8 mouse cellular contexts compared by ENCODE assay signal in genomic region chr19:46304908-46305333, GRCm38 (mm10). TPM values are rescaled to one million over a fixed set of nuclear protein-coding genes. Genes with fewer than 3 reads are reported as not detected.
DNase-seq lines count a peak whose midpoint lies in the region; ATAC-seq and TF ChIP-seq lines count a peak whose summit lies in the region.

No protein-coding gene starts in this region.

- DNase-seq in heart, postnatal 14 days = no peak
- DNase-seq in MEL-GATA-1-ER (ENCODE audit: extremely low read depth, low read depth) = peak; percentile 44
- no peak for DNase-seq in limb, embryonic 14.5 days (ENCODE audit: low spot score)
- no peak for DNase-seq in layer of hippocampus, postnatal 25 days (ENCODE audit: extremely low spot score in 1 of 2, low spot score in 1 of 2)
- DNase-seq in urinary bladder, postnatal 10 days (ENCODE audit: low spot score) = no peak

- no peak; the same call in 1 of the 2 replicates for TF ChIP-seq POLR2A in embryonic fibroblast, embryonic 13.5 days (IDR thresholded peaks at IDR 0.05; ENCODE audit: low read depth, low read length)
- no peak for TF ChIP-seq POLR2A in limb, embryonic 14.5 days (IDR thresholded peaks at IDR 0.05; ENCODE audit: borderline replicate concordance, extremely low read depth, insufficient read depth, insufficient read length)

- H3K27me3 ChIP-seq in heart, embryonic 15.5 days = peaks cover 17% of the 10 kb centered on the region
- H3K27me3 ChIP-seq in limb, embryonic 14.5 days (ENCODE audit: control insufficient read depth, insufficient read depth, low read length) = peaks cover 7% of the 10 kb centered on the region; the same call in 1 of the 2 replicates
- H3K27me3 ChIP-seq in neural tube, embryonic 15.5 days (replicated peaks) = peaks cover 42% of the 10 kb centered on the region

- H3K9ac ChIP-seq in heart, embryonic 15.5 days = peak overlapping the region; percentile 75
- peak overlapping the region; percentile 64 for H3K9ac ChIP-seq in limb, embryonic 14.5 days (ENCODE audit: low read depth, low read length, severe bottlenecking)
- H3K9ac ChIP-seq in neural tube, embryonic 15.5 days (replicated peaks) = peak overlapping the region; percentile 44

- under 1% methylated on average over 34 of the region's 34 CpGs for WGBS in heart, embryonic 15.5 days
- WGBS in limb, embryonic 14.5 days = under 1% methylated on average over 34 of the region's 34 CpGs
- WGBS in neural tube, embryonic 15.5 days = under 1% methylated on average over 34 of the region's 34 CpGs

- no peaks in the 10 kb centered on the region for H3K9me3 ChIP-seq in heart, embryonic 15.5 days (replicated peaks)
- H3K9me3 ChIP-seq in limb, embryonic 14.5 days (ENCODE audit: control insufficient read depth, low read length) = no peaks in the 10 kb centered on the region
- H3K9me3 ChIP-seq in neural tube, embryonic 15.5 days (replicated peaks) = no peaks in the 10 kb centered on the region

- ATAC-seq in heart, embryonic 15.5 days (replicated peaks; ENCODE audit: insufficient number of reproducible peaks, insufficient read depth, low FRiP score, low read depth) = peak; percentile 27; the same call in 1 of the 2 replicates
- ATAC-seq in limb, embryonic 14.5 days (ENCODE audit: low FRiP score, low read depth) = peak; percentile 13; the same call in 1 of the 2 replicates
- ATAC-seq in neural tube, embryonic 15.5 days (ENCODE audit: low FRiP score) = no peak

- peaks cover 28% of the 10 kb centered on the region for H3K4me1 ChIP-seq in heart, embryonic 15.5 days (replicated peaks)
- H3K4me1 ChIP-seq in embryonic fibroblast, embryonic 13.5 days (ENCODE audit: control insufficient read depth, insufficient read depth, low read length) = peaks cover 6% of the 10 kb centered on the region
- peaks cover 17% of the 10 kb centered on the region for H3K4me1 ChIP-seq in limb, embryonic 14.5 days (ENCODE audit: control insufficient read depth, insufficient read depth, low read length)
- peaks cover 39% of the 10 kb centered on the region for H3K4me1 ChIP-seq in neural tube, embryonic 15.5 days

- TF ChIP-seq CTCF in embryonic fibroblast, embryonic 13.5 days (IDR thresholded peaks at IDR 0.05; ENCODE audit: borderline replicate concordance, insufficient read depth, low read length) = no peak

- peak overlapping the region; percentile 86 for H3K4me3 ChIP-seq in heart, embryonic 15.5 days
- H3K4me3 ChIP-seq in embryonic fibroblast, embryonic 13.5 days (ENCODE audit: insufficient read depth, low read length) = peak overlapping the region; percentile 74
- H3K4me3 ChIP-seq in limb, embryonic 14.5 days (replicated peaks; ENCODE audit: low read length) = peak overlapping the region; percentile 74
- peak overlapping the region; percentile 47 for H3K4me3 ChIP-seq in neural tube, embryonic 15.5 days (replicated peaks)

- H3K27ac ChIP-seq in heart, embryonic 15.5 days = peak overlapping the region; percentile 93
- H3K27ac ChIP-seq in embryonic fibroblast, embryonic 13.5 days (ENCODE audit: insufficient read depth, low read length) = peak overlapping the region; percentile 29
- 0 out of 2 replicates have a peak overlapping the region, but pooled peaks have one; percentile 67 for H3K27ac ChIP-seq in limb, embryonic 14.5 days (replicated peaks; ENCODE audit: low read depth, low read length)
- H3K27ac ChIP-seq in neural tube, embryonic 15.5 days (replicated peaks) = peak overlapping the region; percentile 62

- H3K36me3 ChIP-seq in heart, embryonic 15.5 days = peaks cover 17% of the 10 kb centered on the region; the same call in 1 of the 2 replicates
- H3K36me3 ChIP-seq in limb, embryonic 14.5 days (ENCODE audit: control insufficient read depth, insufficient read depth, low read length) = peaks cover 10% of the 10 kb centered on the region
- no peaks in the 10 kb centered on the region for H3K36me3 ChIP-seq in neural tube, embryonic 15.5 days

- peak overlapping the region; percentile 99 for H3K4me2 ChIP-seq in heart, embryonic 15.5 days
- peak overlapping the region; percentile 98 for H3K4me2 ChIP-seq in limb, embryonic 14.5 days (replicated peaks; ENCODE audit: low read depth, low read length, severe bottlenecking)
- peak overlapping the region; percentile 93 for H3K4me2 ChIP-seq in neural tube, embryonic 15.5 days

- intact Hi-C loops in heart, postnatal 14 days (cut with DNase I) = loop anchor here (2.0 to 10.0 kb wide), 3 partner anchors 64 to 170 kb away; no protein-coding TSS in a partner anchor

RNA-seq across cellular contexts. Expression of gene Nfkb2, which starts 0.8 kb away (rescaled TPM):
- polyA plus RNA-seq in heart, embryonic 15.5 days (2015; fragmentation: Nextera tagmentation; extraction: Ambion mirVana) = 7.7 and 13.5 TPM in 2 replicates
- total RNA-seq in heart, postnatal 14 days (2021) = 10 to 100 TPM; 15.5 to 16.6 TPM
- polyA plus RNA-seq in embryonic fibroblast, embryonic 13.5 days (2011; ENCODE audit: insufficient read length, low read depth, missing spikeins) = 42.3 and 44.8 TPM in 2 replicates
- polyA plus RNA-seq in limb, embryonic 14.5 days (2012; rRNA removed) = 22.2 and 28.4 TPM in 2 replicates
- 9.7 and 13.2 TPM in 2 replicates for polyA plus RNA-seq in limb, embryonic 14.5 days (2014; fragmentation: Nextera tagmentation; extraction: Ambion mirVana)
- polyA plus RNA-seq in neural tube, embryonic 15.5 days (2015; fragmentation: Nextera tagmentation; extraction: Ambion mirVana) = 2.4 and 10.0 TPM in 2 replicates
- total RNA-seq in layer of hippocampus, postnatal 25 days (2021) = 1 to 10 TPM; 1.8 to 2.8 TPM

RNA-seq across cellular contexts. Expression of gene Psd, which starts 22.0 kb away (rescaled TPM):
- polyA plus RNA-seq in heart, embryonic 15.5 days (2015; fragmentation: Nextera tagmentation; extraction: Ambion mirVana) = 4.5 and 6.8 TPM in 2 replicates
- 1 to 10 TPM; 1.7 to 1.9 TPM for total RNA-seq in heart, postnatal 14 days (2021)
- 1.5 and 2.7 TPM in 2 replicates for polyA plus RNA-seq in embryonic fibroblast, embryonic 13.5 days (2011; ENCODE audit: insufficient read length, low read depth, missing spikeins)
- 7.8 and 8.9 TPM in 2 replicates for polyA plus RNA-seq in limb, embryonic 14.5 days (2012; rRNA removed)
- 5.3 and 5.5 TPM in 2 replicates for polyA plus RNA-seq in limb, embryonic 14.5 days (2014; fragmentation: Nextera tagmentation; extraction: Ambion mirVana)
- polyA plus RNA-seq in neural tube, embryonic 15.5 days (2015; fragmentation: Nextera tagmentation; extraction: Ambion mirVana) = 88.4 and 118 TPM in 2 replicates
- total RNA-seq in layer of hippocampus, postnatal 25 days (2021) = 100 to 1,000 TPM; 765 to 790 TPM

RNA-seq across cellular contexts. Expression of gene Fbxl15, which starts 23.1 kb away (rescaled TPM):
- 10.5 and 11.4 TPM in 2 replicates for polyA plus RNA-seq in heart, embryonic 15.5 days (2015; fragmentation: Nextera tagmentation; extraction: Ambion mirVana)
- total RNA-seq in heart, postnatal 14 days (2021) = 1 to 10 TPM; 5.5 to 6.9 TPM
- polyA plus RNA-seq in embryonic fibroblast, embryonic 13.5 days (2011; ENCODE audit: insufficient read length, low read depth, missing spikeins) = 3.2 and 3.9 TPM in 2 replicates
- polyA plus RNA-seq in limb, embryonic 14.5 days (2012; rRNA removed) = 10.8 and 15.6 TPM in 2 replicates
- 13.5 and 15.5 TPM in 2 replicates for polyA plus RNA-seq in limb, embryonic 14.5 days (2014; fragmentation: Nextera tagmentation; extraction: Ambion mirVana)
- 44.0 and 52.3 TPM in 2 replicates for polyA plus RNA-seq in neural tube, embryonic 15.5 days (2015; fragmentation: Nextera tagmentation; extraction: Ambion mirVana)
- 10 to 100 TPM; 29.0 to 32.8 TPM for total RNA-seq in layer of hippocampus, postnatal 25 days (2021)

RNA-seq across cellular contexts. Expression of gene Cuedc2, which starts 33.6 kb away (rescaled TPM):
- polyA plus RNA-seq in heart, embryonic 15.5 days (2015; fragmentation: Nextera tagmentation; extraction: Ambion mirVana) = 118 and 139 TPM in 2 replicates
- total RNA-seq in heart, postnatal 14 days (2021) = 10 to 100 TPM; 88.0 to 89.6 TPM
- 62.4 and 67.7 TPM in 2 replicates for polyA plus RNA-seq in embryonic fibroblast, embryonic 13.5 days (2011; ENCODE audit: insufficient read length, low read depth, missing spikeins)
- polyA plus RNA-seq in limb, embryonic 14.5 days (2012; rRNA removed) = 110 and 133 TPM in 2 replicates
- 164 and 169 TPM in 2 replicates for polyA plus RNA-seq in limb, embryonic 14.5 days (2014; fragmentation: Nextera tagmentation; extraction: Ambion mirVana)
- 322 and 350 TPM in 2 replicates for polyA plus RNA-seq in neural tube, embryonic 15.5 days (2015; fragmentation: Nextera tagmentation; extraction: Ambion mirVana)
- 100 to 1,000 TPM; 164 to 189 TPM for total RNA-seq in layer of hippocampus, postnatal 25 days (2021)

RNA-seq across cellular contexts. Expression of gene Mfsd13a, which starts 36.0 kb away (rescaled TPM):
- polyA plus RNA-seq in heart, embryonic 15.5 days (2015; fragmentation: Nextera tagmentation; extraction: Ambion mirVana) = 4.1 and 7.5 TPM in 2 replicates
- 1 to 10 TPM; 2.9 to 3.6 TPM for total RNA-seq in heart, postnatal 14 days (2021)
- polyA plus RNA-seq in embryonic fibroblast, embryonic 13.5 days (2011; ENCODE audit: insufficient read length, low read depth, missing spikeins) = 1.3 and 1.6 TPM in 2 replicates
- 5.4 and 8.0 TPM in 2 replicates for polyA plus RNA-seq in limb, embryonic 14.5 days (2012; rRNA removed)
- polyA plus RNA-seq in limb, embryonic 14.5 days (2014; fragmentation: Nextera tagmentation; extraction: Ambion mirVana) = 3.2 and 3.5 TPM in 2 replicates
- 13.2 and 13.9 TPM in 2 replicates for polyA plus RNA-seq in neural tube, embryonic 15.5 days (2015; fragmentation: Nextera tagmentation; extraction: Ambion mirVana)
- 10 to 100 TPM; 29.9 to 31.4 TPM for total RNA-seq in layer of hippocampus, postnatal 25 days (2021)

Comparison
In these comparisons a context has a peak if more than half of its experiments do, and no peak if none do; other contexts are left out.
1. H3K27ac ChIP-seq: peak in every context shown above with its lines; median percentile 93 in heart, embryonic 15.5 days; 67 in limb, embryonic 14.5 days; 62 in neural tube, embryonic 15.5 days; 29 in embryonic fibroblast, embryonic 13.5 days.